Mouse (Mus musculus): ENCODE data around the gene Lcor. TPM values are rescaled to one million over a fixed set of nuclear protein-coding genes. Genes with fewer than 3 reads are reported as not detected.

Lcor gene
- polyA plus RNA-seq, 1 experiment from 2014 or later, result 13.4 TPM

GRCm38 (mm10) chr19:41582918-41583514 is 100.6 kb downstream of the Lcor start:
- WGBS, result 96% methylated on average over 5 of the region's 5 CpGs
- no peak for ATAC-seq (ENCODE audit: low FRiP score, low TSS enrichment)
- no peak overlapping the region for H3K4me2 ChIP-seq (replicated peaks; ENCODE audit: low read depth, low read length)
- H3K4me3 ChIP-seq (ENCODE audit: low read length), result no peak overlapping the region
- no peak overlapping the region for H3K9ac ChIP-seq (replicated peaks; ENCODE audit: low read length)
- no peaks in the 10 kb centered on the region for H3K9me3 ChIP-seq (ENCODE audit: low read length)
- H3K27ac ChIP-seq (ENCODE audit: low read length), result no peak overlapping the region
- H3K4me1 ChIP-seq (ENCODE audit: insufficient read depth, low read length), result no peaks in the 10 kb centered on the region
- no peaks in the 10 kb centered on the region for H3K27me3 ChIP-seq (ENCODE audit: insufficient read depth, low read length)
- peaks cover 19% of the 10 kb centered on the region for H3K36me3 ChIP-seq (ENCODE audit: insufficient read depth, low read length)

GRCm38 (mm10) chr19:41586752-41587151 is 104.3 kb downstream of the Lcor start:
- Histone ChIP-seq H3K27ac (ENCODE audit: low read length) (no peak overlapping the region), H3K4me2 (replicated peaks; ENCODE audit: low read depth, low read length) (no peak overlapping the region), H3K36me3 (ENCODE audit: insufficient read depth, low read length) (peaks cover 17% of the 10 kb centered on the region), H3K4me3 (ENCODE audit: low read length) (no peak overlapping the region), H3K27me3 (ENCODE audit: insufficient read depth, low read length) (no peaks in the 10 kb centered on the region), H3K9me3 (ENCODE audit: low read length) (no peaks in the 10 kb centered on the region), H3K4me1 (ENCODE audit: insufficient read depth, low read length) (no peaks in the 10 kb centered on the region), H3K9ac (replicated peaks; ENCODE audit: low read length) (no peak overlapping the region)
- no peak for ATAC-seq (ENCODE audit: low FRiP score, low TSS enrichment)
- WGBS, result 83% methylated on average over 10 of the region's 10 CpGs

GRCm38 (mm10) chr19:41587431-41588222 is 105.2 kb downstream of the Lcor start:
- Histone ChIP-seq H3K36me3 (ENCODE audit: insufficient read depth, low read length) (peaks cover 10% of the 10 kb centered on the region), H3K4me2 (replicated peaks; ENCODE audit: low read depth, low read length) (no peak overlapping the region), H3K9ac (replicated peaks; ENCODE audit: low read length) (no peak overlapping the region), H3K27ac (ENCODE audit: low read length) (no peak overlapping the region), H3K4me1 (ENCODE audit: insufficient read depth, low read length) (no peaks in the 10 kb centered on the region), H3K4me3 (ENCODE audit: low read length) (no peak overlapping the region), H3K9me3 (ENCODE audit: low read length) (no peaks in the 10 kb centered on the region), H3K27me3 (ENCODE audit: insufficient read depth, low read length) (no peaks in the 10 kb centered on the region)
- WGBS, result 84% methylated on average over 20 of the region's 20 CpGs
- no peak for ATAC-seq (ENCODE audit: low FRiP score, low TSS enrichment)

GRCm38 (mm10) chr19:41589026-41589425 is 106.6 kb downstream of the Lcor start:
- Histone ChIP-seq H3K27ac (ENCODE audit: low read length) (no peak overlapping the region), H3K27me3 (ENCODE audit: insufficient read depth, low read length) (no peaks in the 10 kb centered on the region), H3K4me1 (ENCODE audit: insufficient read depth, low read length) (no peaks in the 10 kb centered on the region), H3K4me2 (replicated peaks; ENCODE audit: low read depth, low read length) (no peak overlapping the region), H3K36me3 (ENCODE audit: insufficient read depth, low read length) (no peaks in the 10 kb centered on the region; the same call in none of the 2 replicates), H3K9me3 (ENCODE audit: low read length) (no peaks in the 10 kb centered on the region), H3K9ac (replicated peaks; ENCODE audit: low read length) (no peak overlapping the region), H3K4me3 (ENCODE audit: low read length) (no peak overlapping the region)
- 86% methylated on average over 7 of the region's 7 CpGs for WGBS
- no peak for ATAC-seq (ENCODE audit: low FRiP score, low TSS enrichment)

- Histone ChIP-seq H3K27ac (ENCODE audit: low read length) (no peak overlapping the region), H3K9me3 (ENCODE audit: low read length) (no peaks in the 10 kb centered on the region), H3K36me3 (ENCODE audit: insufficient read depth, low read length) (no peaks in the 10 kb centered on the region; the same call in 1 of the 2 replicates), H3K4me1 (ENCODE audit: insufficient read depth, low read length) (no peaks in the 10 kb centered on the region), H3K4me3 (ENCODE audit: low read length) (no peak overlapping the region), H3K4me2 (replicated peaks; ENCODE audit: low read depth, low read length) (no peak overlapping the region), H3K27me3 (ENCODE audit: insufficient read depth, low read length) (no peaks in the 10 kb centered on the region), H3K9ac (replicated peaks; ENCODE audit: low read length) (no peak overlapping the region)
- ATAC-seq (ENCODE audit: low FRiP score, low TSS enrichment), result no peak
- 82% methylated on average over 8 of the region's 8 CpGs for WGBS
Observed at GRCm38 (mm10) chr19:41589681-41590080, 107.2 kb downstream of the Lcor start.

- Histone ChIP-seq H3K9ac (replicated peaks; ENCODE audit: low read length) (no peak overlapping the region), H3K27ac (ENCODE audit: low read length) (no peak overlapping the region), H3K9me3 (ENCODE audit: low read length) (no peaks in the 10 kb centered on the region), H3K27me3 (ENCODE audit: insufficient read depth, low read length) (no peaks in the 10 kb centered on the region), H3K36me3 (ENCODE audit: insufficient read depth, low read length) (no peaks in the 10 kb centered on the region), H3K4me1 (ENCODE audit: insufficient read depth, low read length) (peaks cover 7% of the 10 kb centered on the region; the same call in 1 of the 2 replicates), H3K4me3 (ENCODE audit: low read length) (no peak overlapping the region), H3K4me2 (replicated peaks; ENCODE audit: low read depth, low read length) (no peak overlapping the region)
- ATAC-seq (ENCODE audit: low FRiP score, low TSS enrichment), result no peak
- WGBS, result 71% methylated on average over 12 of the region's 12 CpGs
Observed at GRCm38 (mm10) chr19:41591808-41592207, 109.4 kb downstream of the Lcor start.

GRCm38 (mm10) chr19:41597170-41597894 is 114.9 kb downstream of the Lcor start:
- H3K9me3 ChIP-seq (ENCODE audit: low read length), result no peaks in the 10 kb centered on the region
- no peak overlapping the region for H3K9ac ChIP-seq (replicated peaks; ENCODE audit: low read length)
- no peaks in the 10 kb centered on the region for H3K27me3 ChIP-seq (ENCODE audit: insufficient read depth, low read length)
- no peak for ATAC-seq (ENCODE audit: low FRiP score, low TSS enrichment)
- H3K4me1 ChIP-seq (ENCODE audit: insufficient read depth, low read length), result peaks cover 7% of the 10 kb centered on the region; the same call in 1 of the 2 replicates
- H3K36me3 ChIP-seq (ENCODE audit: insufficient read depth, low read length), result no peaks in the 10 kb centered on the region
- H3K27ac ChIP-seq (ENCODE audit: low read length), result no peak overlapping the region
- H3K4me3 ChIP-seq (ENCODE audit: low read length), result no peak overlapping the region
- 82% methylated on average over 6 of the region's 6 CpGs for WGBS
- H3K4me2 ChIP-seq (replicated peaks; ENCODE audit: low read depth, low read length), result no peak overlapping the region

- H3K27me3 ChIP-seq (ENCODE audit: insufficient read depth, low read length), result no peaks in the 10 kb centered on the region
- peaks cover 7% of the 10 kb centered on the region; the same call in 1 of the 2 replicates for H3K4me1 ChIP-seq (ENCODE audit: insufficient read depth, low read length)
- no peaks in the 10 kb centered on the region for H3K9me3 ChIP-seq (ENCODE audit: low read length)
- 45% methylated on average over 11 of the region's 11 CpGs for WGBS
- H3K4me2 ChIP-seq (replicated peaks; ENCODE audit: low read depth, low read length), result no peak overlapping the region
- H3K36me3 ChIP-seq (ENCODE audit: insufficient read depth, low read length), result no peaks in the 10 kb centered on the region
- no peak overlapping the region for H3K27ac ChIP-seq (ENCODE audit: low read length)
- H3K4me3 ChIP-seq (ENCODE audit: low read length), result no peak overlapping the region
- no peak for ATAC-seq (ENCODE audit: low FRiP score, low TSS enrichment)
- no peak overlapping the region for H3K9ac ChIP-seq (replicated peaks; ENCODE audit: low read length)
Observed at GRCm38 (mm10) chr19:41600647-41601046, 118.2 kb downstream of the Lcor start.

GRCm38 (mm10) chr19:41606208-41606987 is 124.0 kb downstream of the Lcor start:
- ATAC-seq (ENCODE audit: low FRiP score, low TSS enrichment), result no peak
- H3K4me2 ChIP-seq (replicated peaks; ENCODE audit: low read depth, low read length), result no peak overlapping the region
- 73% methylated on average over 10 of the region's 10 CpGs for WGBS
- no peaks in the 10 kb centered on the region for H3K27me3 ChIP-seq (ENCODE audit: insufficient read depth, low read length)
- H3K4me3 ChIP-seq (ENCODE audit: low read length), result no peak overlapping the region
- no peak overlapping the region for H3K9ac ChIP-seq (replicated peaks; ENCODE audit: low read length)
- 0 out of 2 replicates have a peak, but pooled peaks cover 3% of the 10 kb centered on the region for H3K36me3 ChIP-seq (ENCODE audit: insufficient read depth, low read length)
- no peaks in the 10 kb centered on the region for H3K4me1 ChIP-seq (ENCODE audit: insufficient read depth, low read length)
- H3K27ac ChIP-seq (ENCODE audit: low read length), result no peak overlapping the region
- H3K9me3 ChIP-seq (ENCODE audit: low read length), result no peaks in the 10 kb centered on the region

Data from kidney, embryonic 16.5 days (tissue).